Mouse (Mus musculus) lung, adult 2 months (tissue): ENCODE measurements at regions not wholly inside any gene's neighbourhood (a gene's known extent, or its start where the extent isn't known, plus 50 kb on each side); places are given as distances from the start of the nearest gene placed in this dataset.
"Not testable (repeated sequence)": the region's sequence is repeated elsewhere in the genome, so short reads cannot be mapped to it uniquely, and the experiment has no call there.

Experiments
- DNase-seq: peaks from one replicate; pipeline ENCODE4 v3.0.0; 2022
- H3K4me1 ChIP-seq: fragments of 200-500 bp; 2 replicates; pipeline ENCODE4 v1.6.1; 2011; ENCODE audit warnings: low read length; ENCODE audit not compliant: control insufficient read depth, insufficient read depth
- H3K4me3 ChIP-seq: fragments of 200-500 bp; replicated peaks from 2 replicates; pipeline ENCODE3; 2011; ENCODE audit warnings: low read depth, mild to moderate bottlenecking, control low read depth, low read length; ENCODE audit errors: extremely low read depth
- CTCF ChIP-seq: fragments of 200-500 bp; IDR thresholded peaks from 2 replicates; pipeline ENCODE4 v1.5.1; 2011; ENCODE audit warnings: mild to moderate bottlenecking, low read length, control low read depth; ENCODE audit not compliant: insufficient read depth
- POLR2A ChIP-seq: fragments of 200-500 bp; IDR thresholded peaks from 2 replicates; pipeline ENCODE4 v1.6.1; 2011; ENCODE audit warnings: low read depth, mild to moderate bottlenecking, control low read depth, low read length, borderline replicate concordance; ENCODE audit errors: extremely low read depth
- WGBS: fragments of 180-500 bp; shearing (Covaris S2); methylation state at CpG from one replicate; pipeline ENCODE4 v1.1.7; 2018; 5-methylcytosine and 5-hydroxymethylcytosine counted together

- Histone ChIP-seq H3K4me3 (no peak overlapping the region), H3K4me1 (0 out of 2 replicates have a peak, but pooled peaks cover 2% of the 10 kb centered on the region)
- no peak for DNase-seq
- TF ChIP-seq POLR2A: no peak
- no peak for TF ChIP-seq CTCF
Measured at GRCm38 (mm10) chr6:24325215-24325614, 157.3 kb upstream of the Slc13a1 start.

GRCm38 (mm10) chr6:24324718-24325117 lies 156.8 kb upstream of the Slc13a1 start:
- TF ChIP-seq POLR2A: no peak
- no peak for TF ChIP-seq CTCF
- no peak for DNase-seq
- WGBS: 67% methylated on average over 3 of the region's 3 CpGs
- H3K4me1 ChIP-seq: 0 out of 2 replicates have a peak, but pooled peaks cover 2% of the 10 kb centered on the region
- no peak overlapping the region for H3K4me3 ChIP-seq

GRCm38 (mm10) chr6:24322371-24322770 lies 154.5 kb upstream of the Slc13a1 start:
- TF ChIP-seq CTCF: no peak
- TF ChIP-seq POLR2A: no peak
- WGBS: 84% methylated on average over 3 of the region's 3 CpGs
- no peak for DNase-seq
- H3K4me3 ChIP-seq: no peak overlapping the region
- H3K4me1 ChIP-seq: 0 out of 2 replicates have a peak, but pooled peaks cover 2% of the 10 kb centered on the region

GRCm38 (mm10) chr6:24318862-24319261 lies 151.0 kb upstream of the Slc13a1 start:
- 75% methylated on average over 2 of the region's 2 CpGs for WGBS
- Histone ChIP-seq H3K4me3 (no peak overlapping the region), H3K4me1 (0 out of 2 replicates have a peak, but pooled peaks cover 2% of the 10 kb centered on the region)
- no peak for TF ChIP-seq POLR2A
- no peak for DNase-seq

GRCm38 (mm10) chr6:24310675-24311074 lies 142.8 kb upstream of the Slc13a1 start:
- H3K4me3 ChIP-seq: no peak overlapping the region
- no peak for DNase-seq
- H3K4me1 ChIP-seq: no peaks in the 10 kb centered on the region
- WGBS: 58% methylated on average over 2 of the region's 2 CpGs
- TF ChIP-seq CTCF (no peak), POLR2A (no peak)

- Histone ChIP-seq H3K4me1 (no peaks in the 10 kb centered on the region), H3K4me3 (no peak overlapping the region)
- TF ChIP-seq CTCF (no peak), POLR2A (no peak)
- no peak for DNase-seq
- 67% methylated on average over 1 of the region's 1 CpGs for WGBS
Measured at GRCm38 (mm10) chr6:24309810-24310209, 141.9 kb upstream of the Slc13a1 start.

GRCm38 (mm10) chr6:24301681-24302080 lies 133.8 kb upstream of the Slc13a1 start:
- no peak for DNase-seq
- no peak overlapping the region for H3K4me3 ChIP-seq
- WGBS: 57% methylated on average over 4 of the region's 4 CpGs
- no peaks in the 10 kb centered on the region for H3K4me1 ChIP-seq
- TF ChIP-seq POLR2A (no peak), CTCF (no peak)

- Histone ChIP-seq H3K4me1 (no peaks in the 10 kb centered on the region), H3K4me3 (no peak overlapping the region)
- WGBS: 76% methylated on average over 2 of the region's 2 CpGs
- TF ChIP-seq CTCF (no peak), POLR2A (no peak)
- no peak for DNase-seq
Measured at GRCm38 (mm10) chr6:24301146-24301545, 133.3 kb upstream of the Slc13a1 start.

- TF ChIP-seq CTCF: no peak
- no peak for TF ChIP-seq POLR2A
- 74% methylated on average over 5 of the region's 5 CpGs for WGBS
- H3K4me1 ChIP-seq: no peaks in the 10 kb centered on the region
Measured at GRCm38 (mm10) chr6:24298562-24299212, 130.8 kb upstream of the Slc13a1 start.

GRCm38 (mm10) chr6:24288757-24289156 lies 120.9 kb upstream of the Slc13a1 start:
- not testable (repeated sequence) for H3K4me1 ChIP-seq, H3K4me3 ChIP-seq, DNase-seq
- 63% methylated on average over 2 of the region's 2 CpGs for WGBS

More at GRCm38 (mm10) chr6:24298562-24299212, 130.8 kb upstream of the Slc13a1 start:
- no peak overlapping the region for H3K4me3 ChIP-seq
- no peak for DNase-seq
